9 mouse cellular contexts compared by ENCODE assay signal in genomic region chr5:113901074-113901571, GRCm38 (mm10). TPM values are rescaled to one million over a fixed set of nuclear protein-coding genes. Genes with fewer than 3 reads are reported as not detected.
DNase-seq lines count a peak whose midpoint lies in the region; ATAC-seq and TF ChIP-seq lines count a peak whose summit lies in the region.
"Had no signal": no experiment of that assay in that cellular context is flagged by ENCODE, and none has a peak within 500 bp of the region (broad histone marks: within the 10 kb centered on the region; RNA-seq: fewer than 3 reads in every experiment).

No protein-coding gene starts in this region.

- DNase-seq in heart, postnatal 36 days, result no peak
- peak; percentile 44 for DNase-seq in right cerebral cortex, postnatal 25 days
- no peak for DNase-seq in right cerebral cortex, postnatal 10 days (ENCODE audit: low spot score in 2 of 2)
- peak; percentile 70 for DNase-seq in kidney, postnatal 36 days
- no peak for DNase-seq in adrenal gland, postnatal 14 days
- DNase-seq in thymus, adult 2 months, result no peak
- no peak for DNase-seq in ovary, postnatal 14 days (ENCODE audit: low spot score)
- DNase-seq: cerebellum, adult 8-10 months had no signal

- peak overlapping the region; percentile 67 for H3K27ac ChIP-seq in heart, embryonic 13.5 days (replicated peaks)
- H3K27ac ChIP-seq in thymus, adult 2 months (ENCODE audit: control insufficient read depth, insufficient read depth, low read length), result no peak overlapping the region

- ATAC-seq in heart, embryonic 13.5 days (ENCODE audit: extremely low read depth, insufficient number of reproducible peaks, low FRiP score, low TSS enrichment), result no peak

- WGBS in heart, embryonic 13.5 days, result 18% methylated on average over 8 of the region's 8 CpGs
- 92% methylated on average over 8 of the region's 8 CpGs for WGBS in thymus, adult 2 months

- intact Hi-C loops in heart, postnatal 36 days (cut with DNase I), result no loop called here

- no peaks in the 10 kb centered on the region for H3K36me3 ChIP-seq in heart, embryonic 13.5 days
- H3K36me3 ChIP-seq in thymus, adult 2 months (ENCODE audit: control insufficient read depth, insufficient read depth, low read length), result no peaks in the 10 kb centered on the region

- H3K4me1 ChIP-seq in heart, embryonic 13.5 days, result peaks cover 90% of the 10 kb centered on the region
- H3K4me1 ChIP-seq in thymus, adult 2 months (replicated peaks; ENCODE audit: control insufficient read depth, insufficient read depth, low read length), result peaks cover 21% of the 10 kb centered on the region

- TF ChIP-seq POLR2A in thymus, adult 2 months (IDR thresholded peaks at IDR 0.05; ENCODE audit: control insufficient read depth, extremely low read depth, insufficient read depth, low read length, poor library complexity), result no peak

- H3K4me2 ChIP-seq in heart, embryonic 13.5 days, result peak overlapping the region; percentile 55

- no peaks in the 10 kb centered on the region for H3K27me3 ChIP-seq in heart, embryonic 13.5 days (replicated peaks)
- H3K27me3 ChIP-seq in thymus, adult 2 months (ENCODE audit: control insufficient read depth, insufficient read depth, low read length), result no peaks in the 10 kb centered on the region

- H3K4me3 ChIP-seq in heart, embryonic 13.5 days, result peak overlapping the region; percentile 23; the same call in 1 of the 2 replicates
- H3K4me3 ChIP-seq in thymus, adult 2 months (ENCODE audit: control insufficient read depth, insufficient read depth, low read length), result no peak overlapping the region

- H3K9me3 ChIP-seq in heart, embryonic 13.5 days, result no peaks in the 10 kb centered on the region

- no peak for TF ChIP-seq CTCF in thymus, adult 2 months (IDR thresholded peaks at IDR 0.05; ENCODE audit: borderline replicate concordance, control insufficient read depth, extremely low read depth, insufficient read depth, low read length, poor library complexity)

- H3K9ac ChIP-seq in heart, embryonic 13.5 days, result peak overlapping the region; percentile 53

RNA-seq across cellular contexts. Expression of gene Coro1c, which starts 7.4 kb away (rescaled TPM):
- polyA plus RNA-seq in heart, embryonic 13.5 days (2015; fragmentation: Nextera tagmentation; extraction: Ambion mirVana), result 95.4 and 99.4 TPM in 2 replicates
- total RNA-seq in heart, postnatal 36 days (2021), result 10 to 100 TPM; 34.3 to 37.5 TPM
- 52.9 and 58.0 TPM in 2 replicates for total RNA-seq in adrenal gland, postnatal 14 days (2021)
- 67.8 and 78.3 TPM in 2 replicates for polyA plus RNA-seq in thymus, adult 2 months (2012; rRNA removed)

Comparison
In these comparisons a context has a peak if more than half of its experiments do, and no peak if none do; other contexts are left out.
1. DNase-seq: peak in right cerebral cortex, postnatal 25 days (single experiment) and kidney, postnatal 36 days (2 of 2); none in heart, postnatal 36 days (0 of 2), right cerebral cortex, postnatal 10 days (0 of 2), adrenal gland, postnatal 14 days (single experiment), thymus, adult 2 months (single experiment) and ovary, postnatal 14 days (single experiment).